Mouse (Mus musculus): ENCODE results near the gene Tnrc6c. TPM values are rescaled to one million over a fixed set of nuclear protein-coding genes. Genes with fewer than 3 reads are reported as not detected.

Gene Tnrc6c
- polyA plus RNA-seq, 1 experiment from 2014 or later, result 20.0 TPM

GRCm38 (mm10) chr11:117676649-117677048, 22.6 kb downstream of the Tnrc6c start:
- Histone ChIP-seq H3K4me1 (ENCODE audit: control insufficient read depth, insufficient read depth, low read length) (0 out of 2 replicates have a peak, but pooled peaks cover 7% of the 10 kb centered on the region), H3K36me3 (ENCODE audit: control insufficient read depth, insufficient read depth, low read length) (no peaks in the 10 kb centered on the region), H3K27ac (ENCODE audit: low read depth, low read length) (no peak overlapping the region), H3K9ac (ENCODE audit: low read length) (no peak overlapping the region), H3K4me3 (ENCODE audit: low read depth, low read length) (no peak overlapping the region), H3K27me3 (replicated peaks; ENCODE audit: control insufficient read depth, insufficient read depth, low read length) (no peaks in the 10 kb centered on the region), H3K9me3 (replicated peaks; ENCODE audit: control insufficient read depth, low read length) (no peaks in the 10 kb centered on the region), H3K4me2 (ENCODE audit: low read length) (no peak overlapping the region)
- WGBS, result 6% methylated on average over 2 of the region's 2 CpGs
- no peak for ATAC-seq
- DNase-seq (ENCODE audit: low spot score), result no peak

- DNase-seq (ENCODE audit: low spot score) (no peak), ATAC-seq (no peak)
- Histone ChIP-seq H3K36me3 (ENCODE audit: control insufficient read depth, insufficient read depth, low read length) (no peaks in the 10 kb centered on the region), H3K4me1 (ENCODE audit: control insufficient read depth, insufficient read depth, low read length) (0 out of 2 replicates have a peak, but pooled peaks cover 7% of the 10 kb centered on the region), H3K27me3 (replicated peaks; ENCODE audit: control insufficient read depth, insufficient read depth, low read length) (no peaks in the 10 kb centered on the region), H3K4me2 (ENCODE audit: low read length) (no peak overlapping the region), H3K27ac (ENCODE audit: low read depth, low read length) (no peak overlapping the region), H3K9ac (ENCODE audit: low read length) (no peak overlapping the region), H3K9me3 (replicated peaks; ENCODE audit: control insufficient read depth, low read length) (no peaks in the 10 kb centered on the region), H3K4me3 (ENCODE audit: low read depth, low read length) (no peak overlapping the region)
- 59% methylated on average over 3 of the region's 3 CpGs for WGBS
These were observed 23.0 kb downstream of the Tnrc6c start for GRCm38 (mm10) chr11:117677111-117677510.

- Histone ChIP-seq H3K27ac (ENCODE audit: low read depth, low read length) (no peak overlapping the region), H3K9ac (ENCODE audit: low read length) (no peak overlapping the region), H3K9me3 (replicated peaks; ENCODE audit: control insufficient read depth, low read length) (no peaks in the 10 kb centered on the region), H3K4me2 (ENCODE audit: low read length) (no peak overlapping the region), H3K27me3 (replicated peaks; ENCODE audit: control insufficient read depth, insufficient read depth, low read length) (no peaks in the 10 kb centered on the region), H3K4me1 (ENCODE audit: control insufficient read depth, insufficient read depth, low read length) (0 out of 2 replicates have a peak, but pooled peaks cover 7% of the 10 kb centered on the region), H3K4me3 (ENCODE audit: low read depth, low read length) (no peak overlapping the region), H3K36me3 (ENCODE audit: control insufficient read depth, insufficient read depth, low read length) (no peaks in the 10 kb centered on the region)
- WGBS, result 88% methylated on average over 3 of the region's 3 CpGs
- ATAC-seq, result no peak
- DNase-seq (ENCODE audit: low spot score), result no peak
These were observed 23.5 kb downstream of the Tnrc6c start for GRCm38 (mm10) chr11:117677594-117677993.

GRCm38 (mm10) chr11:117678155-117678554, 24.1 kb downstream of the Tnrc6c start:
- ATAC-seq, result no peak
- Histone ChIP-seq H3K4me1 (ENCODE audit: control insufficient read depth, insufficient read depth, low read length) (0 out of 2 replicates have a peak, but pooled peaks cover 7% of the 10 kb centered on the region), H3K4me3 (ENCODE audit: low read depth, low read length) (no peak overlapping the region), H3K9ac (ENCODE audit: low read length) (no peak overlapping the region), H3K27me3 (replicated peaks; ENCODE audit: control insufficient read depth, insufficient read depth, low read length) (no peaks in the 10 kb centered on the region), H3K4me2 (ENCODE audit: low read length) (no peak overlapping the region), H3K27ac (ENCODE audit: low read depth, low read length) (no peak overlapping the region), H3K36me3 (ENCODE audit: control insufficient read depth, insufficient read depth, low read length) (no peaks in the 10 kb centered on the region), H3K9me3 (replicated peaks; ENCODE audit: control insufficient read depth, low read length) (no peaks in the 10 kb centered on the region)
- DNase-seq (ENCODE audit: low spot score), result no peak
- 95% methylated on average over 4 of the region's 4 CpGs for WGBS

GRCm38 (mm10) chr11:117678740-117679139, 24.7 kb downstream of the Tnrc6c start:
- Histone ChIP-seq H3K9ac (ENCODE audit: low read length) (no peak overlapping the region), H3K4me3 (ENCODE audit: low read depth, low read length) (no peak overlapping the region), H3K27me3 (replicated peaks; ENCODE audit: control insufficient read depth, insufficient read depth, low read length) (no peaks in the 10 kb centered on the region), H3K4me2 (ENCODE audit: low read length) (no peak overlapping the region), H3K36me3 (ENCODE audit: control insufficient read depth, insufficient read depth, low read length) (no peaks in the 10 kb centered on the region), H3K27ac (ENCODE audit: low read depth, low read length) (no peak overlapping the region), H3K4me1 (ENCODE audit: control insufficient read depth, insufficient read depth, low read length) (0 out of 2 replicates have a peak, but pooled peaks cover 7% of the 10 kb centered on the region), H3K9me3 (replicated peaks; ENCODE audit: control insufficient read depth, low read length) (no peaks in the 10 kb centered on the region)
- no peak for DNase-seq (ENCODE audit: low spot score)
- ATAC-seq, result no peak
- WGBS, result 58% methylated on average over 2 of the region's 2 CpGs

- Histone ChIP-seq H3K4me2 (ENCODE audit: low read length) (no peak overlapping the region), H3K36me3 (ENCODE audit: control insufficient read depth, insufficient read depth, low read length) (no peaks in the 10 kb centered on the region), H3K9me3 (replicated peaks; ENCODE audit: control insufficient read depth, low read length) (no peaks in the 10 kb centered on the region), H3K4me1 (ENCODE audit: control insufficient read depth, insufficient read depth, low read length) (0 out of 2 replicates have a peak, but pooled peaks cover 5% of the 10 kb centered on the region), H3K27me3 (replicated peaks; ENCODE audit: control insufficient read depth, insufficient read depth, low read length) (no peaks in the 10 kb centered on the region), H3K9ac (ENCODE audit: low read length) (no peak overlapping the region), H3K4me3 (ENCODE audit: low read depth, low read length) (no peak overlapping the region), H3K27ac (ENCODE audit: low read depth, low read length) (no peak overlapping the region; the same call in 1 of the 2 replicates)
- no peak for DNase-seq (ENCODE audit: low spot score)
- 18% methylated on average over 5 of the region's 5 CpGs for WGBS
- ATAC-seq, result no peak
These were observed 30.6 kb downstream of the Tnrc6c start for GRCm38 (mm10) chr11:117684640-117685039.

GRCm38 (mm10) chr11:117685461-117685860, 31.4 kb downstream of the Tnrc6c start:
- 0 out of 2 replicates have a peak, but pooled peaks cover 5% of the 10 kb centered on the region for H3K4me1 ChIP-seq (ENCODE audit: control insufficient read depth, insufficient read depth, low read length)
- H3K27ac ChIP-seq (ENCODE audit: low read depth, low read length), result no peak overlapping the region
- H3K36me3 ChIP-seq (ENCODE audit: control insufficient read depth, insufficient read depth, low read length), result no peaks in the 10 kb centered on the region
- ATAC-seq, result no peak
- peak; percentile 22 for DNase-seq (ENCODE audit: low spot score)
- no peaks in the 10 kb centered on the region for H3K27me3 ChIP-seq (replicated peaks; ENCODE audit: control insufficient read depth, insufficient read depth, low read length)
- H3K4me2 ChIP-seq (ENCODE audit: low read length), result no peak overlapping the region
- H3K9me3 ChIP-seq (replicated peaks; ENCODE audit: control insufficient read depth, low read length), result no peaks in the 10 kb centered on the region
- no peak overlapping the region for H3K4me3 ChIP-seq (ENCODE audit: low read depth, low read length)
- no peak overlapping the region for H3K9ac ChIP-seq (ENCODE audit: low read length)
- WGBS, result 66% methylated on average over 3 of the region's 3 CpGs

GRCm38 (mm10) chr11:117686021-117686420, 31.9 kb downstream of the Tnrc6c start:
- no peak overlapping the region for H3K27ac ChIP-seq (ENCODE audit: low read depth, low read length)
- H3K4me1 ChIP-seq (ENCODE audit: control insufficient read depth, insufficient read depth, low read length), result 0 out of 2 replicates have a peak, but pooled peaks cover 5% of the 10 kb centered on the region
- no peak overlapping the region for H3K9ac ChIP-seq (ENCODE audit: low read length)
- H3K36me3 ChIP-seq (ENCODE audit: control insufficient read depth, insufficient read depth, low read length), result no peaks in the 10 kb centered on the region
- H3K4me2 ChIP-seq (ENCODE audit: low read length), result no peak overlapping the region
- no peak overlapping the region for H3K4me3 ChIP-seq (ENCODE audit: low read depth, low read length)
- 59% methylated on average over 8 of the region's 8 CpGs for WGBS
- DNase-seq (ENCODE audit: low spot score), result no peak
- H3K27me3 ChIP-seq (replicated peaks; ENCODE audit: control insufficient read depth, insufficient read depth, low read length), result no peaks in the 10 kb centered on the region
- no peak for ATAC-seq
- H3K9me3 ChIP-seq (replicated peaks; ENCODE audit: control insufficient read depth, low read length), result no peaks in the 10 kb centered on the region

- Histone ChIP-seq H3K4me3 (ENCODE audit: low read depth, low read length) (no peak overlapping the region), H3K36me3 (ENCODE audit: control insufficient read depth, insufficient read depth, low read length) (no peaks in the 10 kb centered on the region), H3K4me2 (ENCODE audit: low read length) (no peak overlapping the region), H3K9ac (ENCODE audit: low read length) (no peak overlapping the region), H3K4me1 (ENCODE audit: control insufficient read depth, insufficient read depth, low read length) (0 out of 2 replicates have a peak, but pooled peaks cover 5% of the 10 kb centered on the region), H3K27ac (ENCODE audit: low read depth, low read length) (no peak overlapping the region), H3K27me3 (replicated peaks; ENCODE audit: control insufficient read depth, insufficient read depth, low read length) (no peaks in the 10 kb centered on the region), H3K9me3 (replicated peaks; ENCODE audit: control insufficient read depth, low read length) (no peaks in the 10 kb centered on the region)
- WGBS, result 63% methylated on average over 2 of the region's 2 CpGs
- ATAC-seq (no peak), DNase-seq (ENCODE audit: low spot score) (no peak)
These were observed 34.5 kb downstream of the Tnrc6c start for GRCm38 (mm10) chr11:117688603-117689002.
